In genomic region chr4:12791786-12792674, GRCm38 (mm10) we compare ENCODE assay signal across 14 mouse cellular contexts.
A peak's percentile ranks its signal among the peaks of the same experiment; 100 is the strongest.
DNase-seq lines count a peak whose midpoint lies in the region; ATAC-seq and TF ChIP-seq lines count a peak whose summit lies in the region.
"Had no signal": no experiment of that assay in that cellular context is flagged by ENCODE, and none has a peak within 500 bp of the region (broad histone marks: within the 10 kb centered on the region; RNA-seq: fewer than 3 reads in every experiment).

No protein-coding gene starts in this region.

- no peak for DNase-seq in layer of hippocampus, adult 2 months (ENCODE audit: low spot score in 2 of 2)
- no peak for DNase-seq in layer of hippocampus, postnatal 36 days
- DNase-seq in midbrain, embryonic 10.5 days (ENCODE audit: low spot score): no peak
- DNase-seq in embryo, embryonic 9.5 days (ENCODE audit: extremely low spot score): no peak
- DNase-seq: gastrocnemius, postnatal 36 days; kidney, postnatal 25 days; lung, adult 18-20 months; right cerebral cortex, postnatal 25 days; thymus, adult 2 months had no signal

- peak overlapping the region; percentile 14; the same call in 1 of the 2 replicates for H3K4me2 ChIP-seq in forebrain, embryonic 15.5 days (replicated peaks)
- H3K4me2 ChIP-seq in neural tube, embryonic 15.5 days: peak overlapping the region; percentile 35
- H3K4me2 ChIP-seq: limb, embryonic 13.5 days had no signal

- H3K27me3 ChIP-seq in forebrain, embryonic 15.5 days: no peaks in the 10 kb centered on the region
- no peaks in the 10 kb centered on the region for H3K27me3 ChIP-seq in midbrain, embryonic 10.5 days (ENCODE audit: low read depth, poor library complexity, severe bottlenecking)
- H3K27me3 ChIP-seq in neural tube, embryonic 15.5 days (replicated peaks): no peaks in the 10 kb centered on the region
- H3K27me3 ChIP-seq: limb, embryonic 13.5 days had no signal

- peak; percentile 57; the same call in 1 of the 2 replicates for ATAC-seq in forebrain, embryonic 15.5 days (replicated peaks)
- ATAC-seq in neural tube, embryonic 15.5 days (ENCODE audit: low FRiP score): peak; percentile 80; the same call in 1 of the 2 replicates
- ATAC-seq in activated CD4-positive, CD25-positive, alpha-beta regulatory T cell, adult 4 months: no peak

- H3K36me3 ChIP-seq in forebrain, embryonic 15.5 days: no peaks in the 10 kb centered on the region
- no peaks in the 10 kb centered on the region for H3K36me3 ChIP-seq in midbrain, embryonic 10.5 days
- no peaks in the 10 kb centered on the region for H3K36me3 ChIP-seq in neural tube, embryonic 15.5 days
- H3K36me3 ChIP-seq: limb, embryonic 13.5 days had no signal

- H3K4me1 ChIP-seq in forebrain, embryonic 15.5 days: peaks cover 8% of the 10 kb centered on the region
- peaks cover 7% of the 10 kb centered on the region; the same call in 1 of the 2 replicates for H3K4me1 ChIP-seq in midbrain, embryonic 10.5 days
- peaks cover 15% of the 10 kb centered on the region for H3K4me1 ChIP-seq in neural tube, embryonic 15.5 days
- H3K4me1 ChIP-seq: limb, embryonic 13.5 days had no signal

- H3K9me3 ChIP-seq in forebrain, embryonic 15.5 days: no peaks in the 10 kb centered on the region
- H3K9me3 ChIP-seq in midbrain, embryonic 10.5 days (replicated peaks): no peaks in the 10 kb centered on the region
- H3K9me3 ChIP-seq in neural tube, embryonic 15.5 days (replicated peaks): no peaks in the 10 kb centered on the region
- H3K9me3 ChIP-seq: limb, embryonic 13.5 days had no signal

- no peak for TF ChIP-seq CTCF in layer of hippocampus, adult 2 months (conservative IDR thresholded peaks at IDR 0.05)

- 31% methylated on average over 9 of the region's 9 CpGs for WGBS in forebrain, embryonic 15.5 days
- WGBS in midbrain, embryonic 10.5 days: 79% methylated on average over 9 of the region's 9 CpGs
- WGBS in neural tube, embryonic 15.5 days: 37% methylated on average over 9 of the region's 9 CpGs

- peak overlapping the region; percentile 18; the same call in 1 of the 2 replicates for H3K27ac ChIP-seq in layer of hippocampus, adult 2 months
- H3K27ac ChIP-seq in forebrain, embryonic 15.5 days (replicated peaks): no peak overlapping the region
- H3K27ac ChIP-seq in midbrain, embryonic 10.5 days (replicated peaks): peak overlapping the region; percentile 46
- H3K27ac ChIP-seq in neural tube, embryonic 15.5 days (replicated peaks): peak overlapping the region; percentile 69; the same call in 1 of the 2 replicates
- H3K27ac ChIP-seq: limb, embryonic 13.5 days; macrophage had no signal

- H3K4me3 ChIP-seq in layer of hippocampus, adult 2 months: peak overlapping the region; percentile 41
- H3K4me3 ChIP-seq in forebrain, embryonic 15.5 days: no peak overlapping the region
- no peak overlapping the region for H3K4me3 ChIP-seq in midbrain, embryonic 10.5 days
- H3K4me3 ChIP-seq in neural tube, embryonic 15.5 days (replicated peaks): 0 out of 2 replicates have a peak overlapping the region, but pooled peaks have one; percentile 7
- H3K4me3 ChIP-seq: limb, embryonic 13.5 days had no signal

- H3K9ac ChIP-seq in forebrain, embryonic 15.5 days (replicated peaks): no peak overlapping the region
- H3K9ac ChIP-seq in neural tube, embryonic 15.5 days (replicated peaks): no peak overlapping the region
- H3K9ac ChIP-seq: limb, embryonic 13.5 days had no signal

Comparison
In these comparisons a context has a peak if more than half of its experiments do, and no peak if none do; other contexts are left out.
1. H3K4me3 ChIP-seq: peak in layer of hippocampus, adult 2 months (single experiment) and neural tube, embryonic 15.5 days (single experiment); none in forebrain, embryonic 15.5 days (single experiment) and midbrain, embryonic 10.5 days (single experiment).